Mouse (Mus musculus): ENCODE results near the gene Dpysl5.
A peak's percentile ranks its signal among the peaks of the same experiment; 100 is the strongest.
"Not testable (repeated sequence)": the region's sequence is repeated elsewhere in the genome, so short reads cannot be mapped to it uniquely, and the experiment has no call there.

The Dpysl5 gene

DNA sequence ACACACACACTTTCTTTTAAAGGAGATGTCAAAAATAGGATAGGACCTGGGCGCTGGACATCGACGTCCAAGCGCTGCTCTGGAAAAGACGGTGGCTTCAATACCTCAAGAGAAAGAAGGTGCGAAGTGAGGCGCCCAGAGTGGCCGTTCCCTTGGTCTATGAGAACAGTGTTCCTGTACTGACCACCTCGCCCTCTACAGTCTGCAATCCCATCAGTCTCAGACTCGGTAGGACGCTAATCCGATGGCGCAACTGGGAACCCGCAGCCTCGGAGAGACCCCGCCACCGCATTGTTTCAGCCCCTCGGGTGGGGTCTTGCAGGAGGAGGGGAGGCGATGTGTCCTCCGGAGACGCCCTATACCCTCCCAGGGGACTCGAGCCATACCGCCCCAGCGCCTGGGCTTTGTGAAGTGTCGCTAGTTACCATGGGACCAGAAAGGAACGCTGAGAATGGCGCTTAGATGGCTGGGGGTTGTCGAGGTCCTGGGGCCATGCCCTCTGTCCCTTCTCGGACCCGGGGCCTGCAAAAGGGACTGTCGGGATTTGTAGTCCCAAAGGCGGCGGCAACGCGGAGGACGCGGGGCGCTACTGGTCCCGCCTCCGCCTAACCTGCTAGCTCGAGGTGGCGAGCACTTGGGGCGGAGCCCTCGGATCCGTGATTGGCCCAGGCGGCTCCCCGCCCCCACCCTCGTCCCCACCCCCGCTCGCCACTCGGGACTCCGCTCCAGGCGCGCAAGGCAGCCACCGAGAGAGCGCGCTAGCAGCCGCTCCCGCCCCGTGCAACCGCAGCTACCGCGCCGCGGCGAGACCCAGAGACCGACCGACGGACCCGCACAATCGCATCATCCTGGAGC is at the start of gene Dpysl5:
Gene Dpysl5, plus strand, starts transcription at position 418 of the 855 bp plus-strand sequence.
- no peak for DNase-seq (ENCODE audit: low read depth)

DNA sequence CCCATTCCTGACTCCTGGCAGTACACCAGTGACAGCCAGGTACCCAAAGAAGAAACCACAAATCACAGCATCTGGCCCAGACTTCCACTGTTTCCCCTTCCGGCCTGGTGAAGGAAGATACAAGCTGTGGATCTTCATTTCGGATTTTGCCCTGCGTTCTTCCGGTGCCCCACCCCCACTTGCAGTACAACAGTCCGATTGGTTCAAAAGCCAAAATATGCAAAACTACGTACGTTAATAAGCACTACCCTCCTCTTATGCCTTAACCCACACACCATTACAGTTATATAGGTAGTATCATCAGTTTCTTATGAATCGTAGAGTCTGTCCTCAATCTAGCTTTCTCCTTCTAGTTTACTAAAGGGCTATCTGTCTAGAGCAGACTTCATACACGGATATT is 46.0 kb upstream of the Dpysl5 start:
- no peak for DNase-seq (ENCODE audit: low read depth)

DNA sequence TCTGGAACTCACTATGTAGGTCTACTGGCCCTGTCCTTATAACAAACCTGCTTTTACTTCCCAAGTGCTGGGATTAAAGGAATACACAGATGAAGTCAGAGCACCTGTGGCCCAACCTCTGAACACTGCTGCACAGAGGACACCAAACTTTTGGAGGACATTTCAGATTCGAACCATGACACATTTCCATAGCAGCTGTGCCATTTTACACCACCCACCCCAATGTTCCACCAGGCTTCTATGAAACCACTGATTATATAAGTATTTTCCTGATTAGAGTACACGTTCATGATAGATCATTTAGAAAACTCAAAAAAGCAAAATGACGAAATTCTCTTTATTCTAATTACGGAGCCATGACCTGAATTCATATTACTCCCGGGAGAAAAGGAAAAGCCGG is 45.4 kb upstream of the Dpysl5 start:
- peak; percentile 6 for DNase-seq (ENCODE audit: low read depth)

DNA sequence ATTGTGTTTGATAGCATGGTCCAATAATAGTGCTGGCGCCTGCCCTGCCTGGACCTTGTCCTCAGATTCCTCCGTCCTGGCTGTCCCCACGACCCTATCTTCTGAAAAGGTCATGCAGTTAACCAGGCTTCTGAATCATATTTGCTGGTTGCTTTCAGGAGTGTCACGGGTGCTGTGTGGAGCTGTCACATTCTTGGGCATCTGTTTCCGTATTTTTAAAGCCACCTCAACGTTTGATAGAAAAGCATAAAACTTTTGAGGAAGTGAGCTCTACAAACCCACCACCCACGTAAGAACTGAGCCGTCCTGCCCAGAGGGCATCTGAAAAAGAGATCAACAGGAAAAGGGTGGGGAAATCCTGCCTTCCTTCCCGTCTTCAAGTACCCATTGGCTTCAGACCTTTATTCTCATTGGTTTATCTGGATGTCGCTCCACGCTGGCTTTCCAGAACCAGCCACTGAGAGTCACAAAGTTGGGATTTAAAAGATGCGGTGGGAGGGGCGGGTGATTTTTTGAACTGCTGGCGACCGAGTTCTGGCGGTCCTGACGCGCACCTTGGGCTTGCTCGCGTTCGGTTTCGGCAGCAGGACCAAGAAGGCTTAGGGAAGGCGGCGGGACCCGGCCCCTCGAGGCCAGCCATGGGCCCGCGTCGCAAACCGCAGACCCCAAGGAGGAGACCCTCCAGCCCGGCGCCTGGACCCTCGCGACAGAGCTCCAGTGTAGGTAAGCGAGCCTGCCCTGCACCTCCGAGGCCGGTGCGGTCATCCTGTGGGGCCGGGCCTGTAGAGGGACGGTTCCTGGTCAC is 44.8 kb upstream of the Dpysl5 start, which contains the start of gene Cenpa:
Gene Cenpa, plus strand, starts transcription at position 387 of the 805 bp plus-strand sequence.
- DNase-seq (ENCODE audit: low read depth), result peak; percentile 97

DNA sequence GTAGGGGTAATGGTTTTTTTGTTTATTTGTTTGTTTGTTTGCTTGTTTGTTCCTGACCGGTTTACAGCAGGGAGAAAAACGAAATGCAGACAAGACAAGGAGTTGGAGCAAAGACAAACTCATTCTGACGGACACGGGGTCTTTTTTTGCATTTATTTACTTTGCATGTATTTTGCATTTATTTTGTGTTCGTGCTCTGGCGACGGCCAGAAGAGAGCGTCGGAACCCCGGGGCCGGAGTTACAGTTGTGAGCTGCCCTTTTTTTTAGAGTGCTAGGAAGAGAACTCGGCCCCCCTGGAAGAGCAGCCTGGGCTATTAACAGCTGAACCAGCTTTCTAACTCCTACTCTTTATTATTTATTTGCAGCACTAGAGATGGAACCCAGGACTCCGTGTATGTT is 44.1 kb upstream of the Dpysl5 start:
- peak; percentile 10 for DNase-seq (ENCODE audit: low read depth)

DNA sequence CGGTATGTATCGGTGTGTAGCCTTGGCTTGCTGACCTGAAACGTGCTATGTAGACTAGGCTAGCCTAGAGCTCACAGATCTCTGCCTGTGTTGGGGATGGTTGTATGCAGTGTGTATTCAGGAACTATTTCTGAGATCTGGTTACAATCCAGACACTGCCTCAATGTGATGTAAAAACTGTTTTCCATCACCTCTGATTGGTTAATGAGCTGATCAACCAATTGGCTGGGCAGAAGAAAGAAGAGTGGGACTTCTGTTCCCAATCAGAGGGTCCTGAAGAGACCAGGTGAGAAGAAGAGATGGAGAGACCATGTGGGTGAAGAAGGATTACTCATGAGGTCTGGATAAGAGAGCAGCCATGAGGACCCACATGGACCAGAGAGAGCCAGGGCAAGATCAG is 43.7 kb upstream of the Dpysl5 start:
- no peak for DNase-seq (ENCODE audit: low read depth)

DNA sequence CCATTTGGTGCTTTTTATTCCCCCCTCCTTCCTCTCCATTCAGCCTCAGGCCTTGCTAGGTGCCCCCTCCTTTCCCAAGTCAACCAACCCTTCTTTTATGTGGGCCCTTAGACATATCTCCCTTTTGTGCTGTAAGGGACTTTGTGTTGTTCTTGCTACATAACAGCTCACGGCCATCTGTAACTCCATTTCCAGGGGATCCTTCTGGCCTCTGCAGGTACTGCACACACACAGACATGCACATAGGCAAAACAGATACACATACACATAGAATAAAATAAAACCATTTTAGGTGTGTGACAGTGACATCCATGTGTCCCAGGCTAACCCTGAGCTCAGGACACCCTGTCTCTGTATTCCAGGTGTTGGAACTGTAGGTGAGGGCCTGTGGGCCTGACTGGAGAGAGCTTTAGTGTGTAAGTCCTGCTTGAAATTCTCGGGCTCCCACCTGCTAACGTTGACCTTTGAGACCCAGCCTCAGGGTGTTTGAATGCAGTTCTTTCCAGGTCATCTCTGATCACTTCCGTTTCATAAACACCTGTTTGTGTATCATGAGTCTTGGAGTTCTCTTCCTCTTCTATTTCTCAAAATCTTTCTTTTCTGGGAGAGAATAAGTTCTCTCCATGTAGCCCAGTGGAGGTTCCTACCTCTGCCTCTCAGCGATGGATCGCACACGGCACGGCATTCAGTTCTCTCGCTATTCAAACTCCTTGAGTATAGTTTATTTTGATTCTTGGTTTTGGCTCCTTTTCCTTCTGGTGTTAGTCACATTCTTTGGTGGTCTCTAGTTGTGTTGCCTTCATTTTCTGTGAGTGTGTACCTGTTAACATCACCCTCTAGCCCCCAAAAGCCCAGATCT is 42.5 kb upstream of the Dpysl5 start:
- peak; percentile 7 for DNase-seq (ENCODE audit: low read depth)

DNA sequence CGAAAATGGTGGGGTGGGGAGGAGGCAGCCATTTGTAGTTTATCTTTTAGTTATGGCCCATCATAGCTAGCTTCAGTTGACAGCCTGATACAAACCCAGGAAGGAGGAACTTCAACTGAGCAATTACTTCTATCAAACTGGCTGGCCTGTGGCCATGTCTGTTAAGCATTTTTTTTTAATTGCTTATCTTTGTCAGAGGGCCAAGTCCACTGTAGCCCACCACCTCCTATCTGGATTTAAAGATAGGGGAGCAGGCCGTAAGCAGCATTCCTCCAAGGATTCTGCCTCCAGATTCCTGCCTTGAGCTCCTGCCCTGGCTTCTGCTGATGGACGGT is 41.9 kb upstream of the Dpysl5 start:
- no peak for DNase-seq (ENCODE audit: low read depth)

DNA sequence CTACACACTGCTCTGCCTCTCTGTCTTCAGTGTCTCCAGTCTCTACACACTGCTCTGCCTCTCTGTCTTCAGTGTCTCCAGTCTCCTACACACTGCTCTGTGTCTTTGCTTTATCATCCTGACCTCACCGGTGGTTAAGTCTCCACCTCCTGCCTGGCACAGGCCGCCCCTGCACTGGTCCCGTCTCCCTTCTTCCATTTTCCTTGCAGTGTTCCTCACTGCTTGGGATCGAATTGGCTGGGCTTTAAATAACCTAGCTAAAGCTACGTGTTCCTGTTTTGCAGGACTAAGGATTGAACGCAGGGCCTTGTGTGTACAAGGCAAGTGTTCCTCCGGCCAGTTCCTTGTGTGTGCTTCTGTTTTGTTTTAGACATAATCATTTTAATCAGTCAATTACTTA is 41.3 kb upstream of the Dpysl5 start:
- DNase-seq (ENCODE audit: low read depth), result no peak

DNA sequence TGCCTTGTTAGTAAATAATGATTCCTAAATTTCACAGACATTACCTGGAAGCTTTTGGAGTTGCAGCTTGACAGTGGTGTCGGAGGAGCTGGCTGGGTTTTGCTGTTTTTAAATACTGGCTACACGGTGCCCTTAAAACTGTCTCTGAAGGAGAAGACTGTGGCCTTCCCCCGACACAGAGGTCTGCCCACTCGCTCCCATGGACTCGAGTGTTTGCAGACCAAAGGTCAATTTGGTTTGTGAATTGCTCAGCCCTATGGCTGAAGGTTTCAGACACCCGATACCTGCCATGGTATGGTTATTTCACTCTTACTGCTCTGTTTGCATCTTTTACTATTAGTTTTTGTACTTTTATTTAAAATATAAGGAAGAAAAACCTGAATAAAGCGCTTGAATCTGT is 37.4 kb upstream of the Dpysl5 start:
- no peak for DNase-seq (ENCODE audit: low read depth)

DNA sequence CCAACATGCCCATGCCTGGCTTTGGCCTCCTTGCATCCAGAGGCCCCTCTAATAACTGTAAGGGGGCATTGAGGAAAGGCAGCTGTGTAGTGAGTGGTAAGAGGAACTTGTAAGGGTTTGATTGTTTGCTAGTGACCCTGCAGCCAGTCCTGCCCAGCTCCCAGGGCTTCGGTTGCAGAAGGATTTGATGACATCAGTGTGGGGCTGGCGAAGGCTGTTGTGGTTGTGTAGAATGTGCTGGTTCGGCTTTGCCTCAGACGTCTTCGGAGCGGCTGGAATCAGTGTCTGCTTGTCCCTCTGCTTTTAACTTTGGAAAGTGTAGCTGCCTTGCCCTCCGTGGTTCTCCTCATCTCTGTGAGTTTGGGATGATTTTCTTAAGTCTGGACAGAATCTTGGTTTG is 34.6 kb upstream of the Dpysl5 start:
- no peak for DNase-seq (ENCODE audit: low read depth)

DNA sequence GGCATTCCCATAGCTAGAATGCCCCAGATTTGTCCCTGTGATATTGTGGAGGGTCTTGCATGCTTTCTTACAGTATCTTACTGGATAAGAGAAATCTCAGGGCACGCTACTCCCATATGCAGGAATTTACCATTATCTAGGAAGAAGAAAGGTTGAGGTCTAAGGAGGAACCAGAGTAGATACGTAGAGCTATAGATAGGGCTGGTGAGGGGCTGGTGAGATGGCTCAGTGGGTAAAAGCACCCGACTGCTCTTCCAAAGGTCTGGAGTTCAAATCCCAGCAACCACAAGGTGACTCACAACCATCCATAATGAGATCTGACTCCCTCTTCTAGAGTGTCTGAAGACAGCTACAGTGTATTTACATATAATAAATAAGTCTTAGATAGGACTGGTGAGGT is 33.3 kb upstream of the Dpysl5 start:
- not testable (repeated sequence) for DNase-seq (ENCODE audit: low read depth)

DNA sequence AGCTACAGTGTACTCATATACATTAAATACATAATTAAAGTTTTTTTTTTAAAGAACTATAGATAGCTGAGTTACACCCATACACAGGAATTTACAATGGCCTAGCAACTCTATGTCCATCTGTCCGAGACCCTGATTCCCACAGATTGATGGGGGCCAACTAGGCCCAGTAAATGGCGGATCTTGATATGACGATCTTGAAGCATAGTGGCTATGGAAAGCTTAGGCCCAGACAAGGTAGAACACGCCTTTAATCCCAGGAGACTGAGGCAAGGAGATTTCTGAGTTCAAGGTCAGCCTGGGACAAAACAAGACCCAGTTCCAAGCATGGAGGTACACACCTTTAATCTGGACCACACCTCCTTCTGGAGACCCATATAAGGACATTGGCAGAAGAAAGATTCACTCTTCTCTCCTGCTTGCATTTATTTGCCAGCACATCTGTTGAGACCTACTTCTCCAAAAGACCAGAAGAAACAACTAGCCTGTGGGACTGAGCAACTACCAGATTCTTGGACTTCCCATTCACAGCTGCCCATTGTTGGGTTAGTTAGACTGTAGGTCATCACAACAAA is 32.6 kb upstream of the Dpysl5 start:
- no peak for DNase-seq (ENCODE audit: low read depth)

DNA sequence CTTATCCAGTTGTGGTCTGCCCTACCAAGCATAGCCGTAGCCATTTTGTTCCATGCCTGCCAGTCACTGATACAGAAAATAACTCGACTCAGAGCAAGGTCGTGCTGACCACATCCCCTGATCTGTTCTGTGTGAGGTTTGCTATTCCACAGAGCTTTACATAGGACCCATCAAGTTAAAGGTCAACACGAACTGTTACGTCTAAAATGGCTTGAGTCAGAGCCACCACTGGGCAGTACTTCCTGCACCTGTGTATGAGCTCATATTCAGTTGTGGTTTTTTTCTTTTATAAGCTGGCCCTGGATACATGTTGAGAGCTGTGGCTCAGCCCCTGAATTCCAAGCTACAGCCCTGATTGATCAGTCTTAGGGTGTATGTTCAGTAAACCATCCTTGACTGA is 31.8 kb upstream of the Dpysl5 start:
- no peak for DNase-seq (ENCODE audit: low read depth)

DNA sequence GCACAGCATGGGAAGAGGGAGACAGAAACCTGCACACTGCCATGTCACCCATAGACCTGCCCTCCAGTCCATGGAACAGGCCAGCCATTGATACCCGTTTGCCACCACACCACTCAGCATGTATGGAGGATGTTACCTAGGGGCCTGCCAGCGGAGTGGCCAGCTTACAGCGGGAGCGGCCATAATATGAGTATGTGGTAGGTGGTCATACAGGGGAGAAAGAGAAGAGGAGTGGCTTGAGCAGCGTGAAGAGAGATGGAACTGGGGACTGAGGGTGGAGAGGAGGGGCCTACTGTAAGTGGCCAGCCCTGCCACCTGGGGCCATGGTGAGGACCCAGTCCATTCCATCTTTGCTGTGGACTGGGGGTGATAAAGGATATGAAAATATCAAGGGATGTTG is 29.4 kb upstream of the Dpysl5 start:
- DNase-seq (ENCODE audit: low read depth), result no peak

DNA sequence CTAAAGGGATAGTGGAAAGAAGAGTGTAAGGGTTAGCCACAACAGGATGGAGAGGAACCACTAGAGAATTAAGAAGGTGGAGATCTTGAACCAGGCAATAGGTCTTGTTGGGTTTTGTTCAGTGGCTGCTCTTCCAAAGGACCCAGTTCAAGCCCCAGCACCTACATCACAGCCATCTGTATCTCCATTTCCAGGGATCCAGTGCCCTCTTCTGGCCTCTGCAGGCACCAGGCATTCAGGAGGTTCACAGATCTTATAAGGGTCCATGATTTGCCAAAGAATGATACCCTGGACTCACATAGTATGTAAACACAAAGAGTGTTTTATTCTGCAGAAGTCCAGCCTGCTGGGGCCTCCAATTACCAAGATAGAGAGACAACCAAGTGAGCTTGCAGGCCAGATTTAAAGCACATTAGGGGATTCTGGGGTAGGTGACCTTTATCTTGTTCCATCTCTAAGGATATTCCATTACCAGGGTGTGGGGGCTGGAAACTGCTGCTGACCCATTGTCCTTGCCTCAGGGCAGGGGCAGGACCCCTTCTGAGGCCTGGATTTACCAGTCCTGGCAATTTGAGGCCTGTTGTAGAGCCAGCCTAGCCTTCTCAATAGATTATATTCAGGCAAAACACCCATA is 28.3 kb upstream of the Dpysl5 start:
- DNase-seq (ENCODE audit: low read depth), result peak; percentile 25

DNA sequence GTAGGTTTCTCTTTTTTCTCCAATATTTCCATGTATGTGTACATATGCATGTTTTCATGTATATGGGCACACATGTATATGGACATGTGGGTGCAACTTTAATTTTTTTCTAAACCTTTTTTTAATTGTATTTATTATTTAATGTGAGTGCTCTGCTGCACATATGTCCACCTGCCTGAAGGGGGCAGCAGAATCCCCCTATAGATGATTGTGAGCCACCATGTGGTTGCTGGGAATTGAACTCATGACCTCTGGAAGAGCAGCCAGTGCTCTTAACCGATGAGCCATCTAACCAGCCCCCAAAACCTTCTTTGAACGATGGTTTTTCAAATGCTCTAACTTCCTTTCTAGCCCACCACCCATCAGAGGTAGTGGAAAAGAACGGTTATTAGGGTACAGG is 27.4 kb upstream of the Dpysl5 start:
- DNase-seq (ENCODE audit: low read depth), result peak; percentile 15

DNA sequence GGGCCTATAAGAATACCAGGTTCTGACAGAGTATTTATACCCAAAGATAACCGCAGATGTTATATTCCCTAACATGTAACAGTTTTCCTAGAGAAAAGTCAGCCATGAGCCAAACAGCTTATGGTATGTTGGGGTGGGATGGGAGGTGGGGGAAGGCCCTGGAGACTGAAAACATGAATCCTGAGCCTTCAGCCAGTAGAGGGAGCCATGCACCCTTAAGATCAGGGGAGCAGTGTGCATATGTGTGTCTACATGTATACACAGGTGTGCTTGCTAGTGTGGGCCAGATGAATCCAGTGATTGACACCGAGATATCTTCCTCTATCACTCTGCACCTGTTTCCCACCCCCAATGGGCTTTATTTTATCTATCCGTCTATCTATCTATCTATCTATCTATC is 24.6 kb upstream of the Dpysl5 start:
- peak; percentile 47 for DNase-seq (ENCODE audit: low read depth)

DNA sequence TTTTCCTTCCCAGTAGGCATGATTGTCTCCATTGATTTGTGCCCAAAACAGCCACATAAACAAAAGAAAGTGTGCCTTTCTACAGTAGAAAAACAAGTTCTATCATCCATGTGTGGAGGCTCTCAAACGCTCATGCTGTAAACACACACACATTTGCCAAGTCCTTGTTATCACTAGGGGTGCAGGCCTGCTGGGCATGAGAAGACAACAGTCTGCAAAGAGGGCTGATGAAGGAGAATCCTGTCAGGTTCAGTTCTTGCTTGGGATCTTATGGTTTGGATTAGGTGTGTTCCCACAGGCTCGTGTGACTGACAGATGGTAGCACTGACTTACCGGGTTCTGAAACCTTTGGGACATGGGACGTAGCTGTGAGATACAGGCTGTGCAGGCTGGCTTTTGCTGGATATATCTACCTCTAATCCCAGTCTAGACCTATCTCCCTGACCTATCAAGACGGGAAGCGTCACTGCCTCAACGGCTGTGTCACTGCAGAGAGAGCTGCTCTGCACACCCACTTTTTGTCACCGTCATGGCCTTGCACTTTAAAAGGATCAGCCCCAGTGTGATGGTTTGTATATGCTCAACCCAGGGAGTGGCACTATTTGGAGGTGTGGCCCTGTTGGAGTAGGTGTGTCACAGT is 10.9 kb upstream of the Dpysl5 start:
- no peak for DNase-seq (ENCODE audit: low read depth)

DNA sequence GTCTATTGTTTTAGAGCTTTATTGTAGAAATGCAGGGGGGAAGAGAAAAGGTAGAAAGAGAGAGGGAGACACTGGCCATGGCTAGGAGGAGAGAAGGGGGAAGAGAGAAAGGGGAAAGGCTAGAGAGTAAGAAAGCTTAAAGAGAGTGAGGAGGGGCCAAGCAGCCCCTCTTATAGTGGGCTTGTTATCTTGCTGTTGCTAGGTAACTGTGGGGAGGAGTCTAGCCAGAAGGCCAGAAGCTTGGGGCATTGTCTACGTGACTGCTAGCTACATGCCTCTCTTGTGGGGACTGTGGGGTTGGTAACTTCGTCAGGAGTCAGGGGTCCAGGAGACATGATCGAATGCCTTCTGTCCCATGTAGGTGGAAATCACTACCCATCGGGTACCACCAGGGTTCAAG is 10.0 kb upstream of the Dpysl5 start:
- not testable (repeated sequence) for DNase-seq (ENCODE audit: low read depth)

DNA sequence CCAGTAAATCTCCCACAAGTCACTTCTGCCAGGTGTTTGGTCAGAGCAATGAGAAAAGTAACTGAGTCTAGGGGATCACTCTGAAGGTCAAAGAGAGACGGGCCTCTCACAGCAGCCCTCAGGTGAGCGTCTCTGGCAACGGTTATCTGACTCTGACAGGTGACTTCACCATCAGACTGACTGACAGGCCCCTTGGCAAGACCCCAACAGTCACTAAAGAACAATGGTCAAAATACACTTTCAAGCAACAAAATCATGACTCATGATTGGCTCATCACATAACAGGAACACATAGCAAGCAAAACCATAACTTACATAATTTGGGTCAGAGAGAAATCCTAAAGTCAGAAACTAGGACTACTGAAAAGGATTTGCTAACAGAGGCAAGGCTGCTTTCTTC is 9.5 kb upstream of the Dpysl5 start:
- peak; percentile 51 for DNase-seq (ENCODE audit: low read depth)

Data from NIH3T3 (cell line).